Mouse (Mus musculus) left cerebral cortex, adult 18-20 months (tissue): ENCODE results near the gene Aimp2. TPM values are rescaled to one million over a fixed set of nuclear protein-coding genes. Genes with fewer than 3 reads are reported as not detected.

ENCODE experiments used
- DNase-seq, 2 experiments: peaks; one replicate each; pipeline ENCODE4 v3.0.0; 2021 to 2022; ENCODE audit warnings: low spot score in 2 of 2, mixed read lengths in 1 of 2
- long read RNA-seq, 2 experiments: library from polyadenylated mRNA; stranded (forward); transcript quantifications; one replicate each; pipeline ENCODE4 v2.0.0; 2021
- total RNA-seq, 2 experiments: library from RNA; stranded (reverse); gene quantifications; 2 replicates each; pipeline ENCODE4 v1.2.3; 2021

Aimp2 gene
- total RNA-seq: 10 to 100 TPM; 33.9 to 37.8 TPM
- long read RNA-seq, experiment 1, transcript Aimp2-202 (4 exons, 1,073 nt): minor isoform, 14 of 43 reads
- long read RNA-seq, experiment 1, transcript Aimp2-201 (4 exons, 1,185 nt): major isoform, 24 of 43 reads
- long read RNA-seq, experiment 1, partial matches to known transcripts: 2 of 43 reads
- long read RNA-seq, experiment 1, other reads (novel, unspliced or antisense): 3 of 43 reads
- long read RNA-seq, experiment 2, transcript Aimp2-201 (4 exons, 1,185 nt): major isoform, 19 of 35 reads
- long read RNA-seq, experiment 2, transcript Aimp2-202 (4 exons, 1,073 nt): minor isoform, 13 of 35 reads
- long read RNA-seq, experiment 2, partial matches to known transcripts: 2 of 35 reads
- long read RNA-seq, experiment 2, other reads (novel, unspliced or antisense): 1 of 35 reads

DNA sequence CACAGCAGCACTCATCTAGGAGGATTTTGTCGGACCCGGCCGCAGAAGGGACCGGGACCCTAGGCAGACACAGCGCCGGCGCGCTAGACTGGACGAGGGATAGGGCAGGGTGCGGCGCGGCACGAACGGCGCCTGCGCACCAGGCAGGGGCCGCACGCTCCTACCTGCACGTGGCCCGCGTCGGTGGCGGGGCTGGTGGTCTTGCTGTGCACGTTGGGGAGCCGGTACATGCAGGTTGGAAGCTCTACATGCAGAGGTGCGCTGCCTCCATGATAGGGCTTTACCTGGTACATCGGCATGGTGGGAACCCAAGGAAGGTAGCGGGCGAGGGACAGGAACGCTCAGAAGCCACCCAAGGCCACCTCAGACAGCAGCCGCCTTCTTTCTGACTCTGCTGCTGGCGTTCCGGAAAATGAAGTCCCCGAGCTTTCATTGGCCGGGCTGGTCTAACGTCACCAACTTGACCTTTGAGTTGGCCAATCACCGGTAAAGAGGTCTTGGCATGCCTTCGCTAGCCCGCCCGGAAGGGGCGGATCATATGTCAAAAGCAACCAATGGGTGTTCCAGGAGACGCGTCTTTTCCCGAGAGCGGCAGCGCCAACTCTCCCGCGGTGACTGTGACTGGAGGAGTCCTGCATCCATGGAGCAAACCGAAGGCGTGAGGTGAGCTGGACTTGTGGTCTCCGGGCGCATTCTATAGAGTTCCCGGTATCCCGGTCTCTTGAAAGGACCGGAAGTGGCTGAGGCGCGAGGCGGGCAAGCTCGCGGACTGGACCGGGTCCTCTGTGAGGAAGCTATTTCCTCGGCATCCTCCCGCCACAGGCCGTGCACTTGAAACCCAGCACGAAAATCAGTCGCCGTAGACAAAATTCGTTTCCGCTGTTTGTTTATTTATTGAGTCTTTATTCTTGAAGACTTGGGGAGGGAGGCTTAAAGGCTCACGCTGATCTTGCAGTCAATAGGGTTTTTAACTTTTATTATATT lies at the start of gene Aimp2, which contains the start of gene Pms2:
Gene Aimp2 (minus strand): TSS at position 431 of the 984 bp plus-strand sequence.
Gene Pms2 (plus strand): TSS at position 548 of the 984 bp plus-strand sequence.
- peak; percentile 94 to 97 for DNase-seq

DNA sequence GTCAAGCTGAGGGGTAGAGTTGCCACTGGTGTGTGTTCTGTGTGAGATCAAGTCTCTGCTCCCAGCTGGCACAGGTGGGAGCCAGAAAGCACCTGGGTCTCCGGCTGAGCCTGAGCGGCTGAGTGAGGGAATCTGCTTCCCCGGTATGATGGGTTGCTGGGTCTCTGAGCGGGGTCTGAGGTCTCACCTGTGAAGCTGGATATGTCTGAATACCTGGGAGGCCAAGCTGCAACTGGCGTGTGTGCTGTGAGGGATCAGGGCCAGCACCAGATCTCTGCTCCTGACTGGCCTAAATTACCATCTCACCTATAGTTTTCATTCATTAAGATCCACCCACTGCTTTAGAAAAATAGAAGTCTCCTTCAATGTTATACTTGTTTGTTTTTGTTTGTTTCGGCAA lies 47.5 kb upstream of the Aimp2 start:
- DNase-seq: no peak

DNA sequence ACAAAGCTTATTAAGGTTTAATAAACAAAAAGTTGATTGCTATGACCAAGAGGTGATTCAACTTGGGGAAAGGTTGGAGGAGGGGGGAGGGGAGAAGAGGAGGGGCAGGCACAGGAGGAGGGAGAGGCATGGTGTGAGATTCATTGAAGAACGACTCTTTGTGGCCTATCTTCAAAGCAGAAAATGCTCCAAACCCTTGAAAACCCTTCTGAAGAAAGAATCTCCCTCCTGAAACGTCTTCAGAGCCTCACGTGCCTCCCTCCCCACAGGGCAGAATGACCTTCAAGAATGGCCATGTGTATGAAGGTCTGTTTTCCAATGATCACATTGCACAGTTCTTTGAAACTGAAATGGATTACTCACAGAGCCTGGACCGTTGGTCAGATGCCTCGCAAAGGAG lies 40.4 kb upstream of the Aimp2 start:
- DNase-seq: no peak

DNA sequence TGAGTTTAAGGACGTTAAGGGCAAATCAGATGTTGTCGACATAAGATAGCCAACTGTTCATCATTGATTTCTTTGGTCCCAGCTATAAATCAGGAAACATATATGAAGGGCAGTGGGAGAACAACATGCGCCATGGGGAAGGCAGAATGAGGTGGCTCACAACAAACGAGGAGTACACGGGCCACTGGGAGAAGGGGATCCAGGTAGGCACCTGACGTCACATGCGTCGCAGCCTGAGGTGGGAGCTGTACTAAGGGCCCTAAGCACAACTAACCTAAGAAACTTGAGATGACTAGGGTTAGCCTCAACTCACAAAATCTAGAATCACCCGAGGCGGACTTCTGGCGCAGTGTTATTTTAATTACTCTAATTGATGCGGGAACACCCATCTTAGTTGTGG lies 38.7 kb upstream of the Aimp2 start:
- DNase-seq: no peak

DNA sequence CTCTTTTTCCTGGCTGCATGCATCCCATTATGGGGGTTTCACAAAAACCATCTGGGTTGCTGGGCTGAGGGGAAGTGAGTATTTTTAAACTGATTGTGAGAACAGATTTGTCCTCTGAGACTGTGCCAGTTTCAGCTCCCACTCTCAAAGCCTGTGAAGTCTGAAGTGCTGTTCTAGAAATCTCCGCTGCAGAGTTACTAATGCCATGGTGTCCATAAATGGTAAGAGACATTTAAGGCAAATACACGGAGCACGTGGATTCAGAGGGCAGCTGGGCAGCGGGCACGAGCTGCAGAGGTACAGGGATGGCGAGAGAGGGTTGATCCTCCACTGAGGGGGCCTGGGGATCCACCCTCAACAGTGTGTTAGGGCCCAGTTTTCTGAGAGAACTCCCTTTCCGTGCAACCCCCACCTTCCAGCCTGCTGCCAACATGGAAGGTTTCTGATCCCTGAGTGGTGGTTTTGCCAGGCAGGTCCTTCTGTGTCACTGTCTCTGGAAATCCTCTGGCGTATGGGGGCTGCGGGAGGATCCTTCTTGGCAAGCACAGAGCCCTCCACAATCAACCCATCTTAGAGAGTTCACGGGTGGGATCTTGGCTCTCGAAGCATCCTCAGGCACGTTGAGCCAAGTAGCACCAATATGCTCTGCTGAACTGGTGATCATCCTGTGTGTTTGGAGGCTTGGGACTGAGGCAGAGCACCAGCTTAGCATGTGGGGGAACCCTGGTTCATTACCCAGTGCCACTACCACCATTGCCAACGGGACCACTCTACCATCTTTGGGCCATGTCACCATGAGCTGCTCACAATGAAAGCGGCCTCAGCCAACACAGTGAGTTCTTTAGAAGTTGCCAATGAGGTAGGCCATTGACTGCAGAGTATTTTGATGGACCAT lies 33.8 kb upstream of the Aimp2 start:
- DNase-seq: peak; percentile 76 to 83

DNA sequence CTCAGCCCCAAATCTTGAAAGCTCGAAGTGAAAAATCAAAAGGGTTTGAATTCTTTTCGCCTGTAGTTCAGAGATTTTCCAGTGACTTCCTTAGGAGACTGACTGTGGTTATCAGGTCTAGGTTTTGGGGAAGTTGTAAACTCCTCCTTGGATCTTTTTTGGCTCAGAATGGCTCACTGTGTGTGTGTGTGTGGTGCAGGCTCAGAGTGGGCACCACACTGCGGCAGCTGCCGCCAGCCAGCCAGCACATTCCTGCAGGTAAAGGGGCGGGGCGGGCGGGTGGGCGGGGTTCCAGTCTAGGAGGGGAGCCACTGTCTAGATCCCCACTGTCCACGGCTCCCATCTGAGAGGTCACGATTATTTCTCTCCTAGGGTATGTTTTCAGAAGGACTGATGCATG lies 31.9 kb upstream of the Aimp2 start:
- DNase-seq: no peak

DNA sequence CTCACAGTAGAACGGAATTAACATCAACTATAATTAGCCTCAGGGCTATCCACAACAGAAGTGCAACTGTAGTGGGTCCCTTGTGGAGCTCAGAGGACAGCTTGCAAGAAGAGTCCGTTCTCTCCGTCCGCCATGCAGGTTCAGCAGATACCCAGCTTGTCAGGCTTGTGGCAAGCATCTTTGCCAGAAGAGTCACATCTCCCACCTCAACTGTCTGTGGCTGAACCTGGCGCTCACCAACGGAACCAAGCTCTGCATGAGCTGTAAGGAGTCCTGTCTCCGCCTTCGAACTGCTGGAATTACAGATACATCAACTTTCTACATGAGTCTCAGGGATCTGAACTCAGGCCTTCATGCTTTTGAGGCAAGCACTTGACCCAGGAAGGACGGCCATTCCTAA lies 26.5 kb upstream of the Aimp2 start:
- no peak for DNase-seq

DNA sequence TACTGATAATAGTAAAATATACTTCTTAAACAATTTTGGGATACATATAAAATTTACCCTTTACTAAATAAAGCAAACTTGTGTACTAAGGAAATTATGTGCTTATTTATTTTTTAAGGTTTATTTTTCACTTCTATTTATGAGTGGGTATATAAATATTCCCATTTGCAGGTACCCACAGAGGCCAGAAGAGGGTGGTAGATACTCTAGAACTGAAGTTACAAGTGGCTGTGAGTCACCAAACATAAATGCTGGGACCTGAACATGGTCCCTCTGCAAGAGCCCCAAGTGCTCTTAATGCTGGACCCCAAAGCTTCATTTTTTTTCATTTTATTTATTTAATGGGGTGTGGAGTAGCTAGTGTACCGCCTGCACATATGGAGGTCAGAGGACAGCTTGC lies 24.2 kb upstream of the Aimp2 start:
- DNase-seq: no peak

DNA sequence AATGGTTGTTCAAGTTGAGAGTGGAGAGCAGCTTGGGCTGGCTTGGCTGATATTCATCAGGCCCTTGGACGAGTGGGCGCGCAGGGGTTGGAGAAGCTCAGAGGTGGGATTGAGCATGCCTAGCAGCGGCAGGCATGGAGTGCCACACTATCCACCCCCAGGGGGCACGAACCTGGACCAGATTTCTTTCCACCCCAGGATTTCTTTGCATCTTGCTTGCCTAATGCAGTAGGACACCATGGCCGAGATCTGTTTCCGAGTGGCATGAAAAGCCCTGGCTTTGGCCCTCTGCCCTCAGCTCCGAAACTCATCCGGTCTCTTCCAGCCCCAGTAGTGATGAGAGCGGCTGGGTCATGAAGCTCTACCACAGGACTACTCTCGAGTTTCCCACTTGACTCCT lies 23.8 kb upstream of the Aimp2 start:
- no peak for DNase-seq

DNA sequence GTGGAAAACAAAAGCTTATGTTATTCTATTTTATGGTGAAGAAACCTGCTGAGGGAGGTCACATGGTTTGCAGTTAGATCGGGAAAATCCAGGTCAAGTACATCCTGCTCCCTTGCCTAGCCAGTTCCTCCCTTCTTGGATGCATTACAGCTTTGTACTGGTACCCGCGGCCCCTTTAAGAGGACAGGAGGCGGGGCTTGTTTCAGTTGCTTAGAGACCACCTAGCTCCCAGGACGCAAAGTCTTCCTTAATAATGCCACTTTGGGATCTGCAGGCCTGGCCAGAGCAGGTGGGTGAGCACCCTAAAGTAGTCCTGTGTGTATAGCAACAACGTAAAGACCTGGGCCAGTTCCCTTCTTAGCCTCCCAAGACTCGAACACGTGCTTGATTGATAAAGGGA lies 23.2 kb upstream of the Aimp2 start, which contains the start of gene Rsph10b:
Gene Rsph10b (plus strand): TSS at position 205 of the 400 bp plus-strand sequence.
- no peak for DNase-seq

DNA sequence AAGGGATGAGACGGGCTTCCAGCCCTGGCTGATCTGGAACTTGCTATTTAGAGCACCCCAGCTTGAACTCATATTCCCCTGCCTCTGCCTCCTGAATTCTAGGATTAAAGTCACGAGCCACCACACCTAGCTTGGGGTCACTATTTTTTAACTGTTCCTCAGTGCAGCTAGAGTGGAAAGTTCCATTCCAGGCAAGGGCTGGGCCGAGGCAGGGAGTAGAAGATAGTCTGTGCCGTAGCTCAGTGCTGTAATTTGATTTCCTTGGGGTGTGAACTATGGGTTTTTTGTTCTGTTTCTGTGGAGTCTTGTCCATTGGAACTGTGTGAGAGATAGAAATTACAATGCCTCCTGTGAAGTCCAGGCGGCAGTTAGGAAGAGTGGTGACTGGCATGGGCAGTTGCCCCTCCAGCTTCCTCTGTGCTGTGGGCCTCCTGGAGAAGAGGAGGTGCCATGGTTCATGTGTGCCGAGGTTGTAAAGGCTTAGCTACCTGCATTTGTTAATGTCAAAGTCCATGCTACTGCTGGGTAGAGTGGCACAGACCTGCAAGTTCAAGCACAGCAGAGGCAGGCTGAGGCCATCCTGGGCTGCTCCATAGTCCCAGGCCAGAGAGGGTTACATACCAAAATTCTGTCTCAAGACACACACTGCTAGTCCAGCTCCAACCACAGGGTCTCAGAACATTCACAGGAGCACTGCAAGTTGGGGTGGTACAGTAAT lies 22.4 kb upstream of the Aimp2 start:
- DNase-seq: no peak

DNA sequence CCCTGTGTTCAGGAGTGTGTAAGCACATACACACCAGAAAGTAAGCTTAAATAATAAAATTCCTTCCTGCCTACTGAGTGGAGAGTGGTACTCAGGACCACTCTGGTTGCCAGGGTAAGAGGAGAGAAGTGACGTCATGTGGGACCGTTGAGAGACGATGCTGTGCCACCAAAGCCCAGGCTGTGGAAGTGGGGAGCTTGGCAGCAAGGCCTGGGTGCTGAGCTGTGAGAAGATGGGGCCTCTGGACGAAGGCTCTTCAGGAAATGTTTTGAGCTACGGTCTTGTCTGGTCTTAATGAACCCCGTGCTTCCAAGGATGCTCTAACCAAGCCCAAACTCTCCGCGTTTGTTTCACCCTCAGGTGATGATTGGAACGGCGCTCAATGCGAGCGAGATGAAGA lies 21.0 kb upstream of the Aimp2 start:
- DNase-seq: no peak

DNA sequence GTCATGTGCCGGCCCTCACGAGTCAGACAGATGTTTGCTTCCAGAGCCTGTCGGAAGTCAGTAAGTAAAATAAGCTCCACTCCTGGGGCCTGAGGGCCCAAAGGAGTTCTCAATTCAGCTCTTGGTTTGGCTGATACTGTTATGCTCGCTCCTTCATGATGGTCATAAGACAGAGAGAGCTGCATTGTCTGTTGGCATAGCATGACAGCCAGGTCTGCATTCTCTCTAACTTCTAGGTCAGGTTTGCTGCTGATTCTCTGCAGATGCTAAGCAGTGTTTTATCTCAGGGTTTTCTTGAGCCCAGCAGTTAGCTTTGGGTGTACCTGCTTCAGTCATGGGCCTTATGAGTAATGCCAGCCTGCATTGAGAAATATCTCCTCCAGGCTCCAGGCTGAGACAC lies 19.6 kb upstream of the Aimp2 start:
- DNase-seq: no peak

DNA sequence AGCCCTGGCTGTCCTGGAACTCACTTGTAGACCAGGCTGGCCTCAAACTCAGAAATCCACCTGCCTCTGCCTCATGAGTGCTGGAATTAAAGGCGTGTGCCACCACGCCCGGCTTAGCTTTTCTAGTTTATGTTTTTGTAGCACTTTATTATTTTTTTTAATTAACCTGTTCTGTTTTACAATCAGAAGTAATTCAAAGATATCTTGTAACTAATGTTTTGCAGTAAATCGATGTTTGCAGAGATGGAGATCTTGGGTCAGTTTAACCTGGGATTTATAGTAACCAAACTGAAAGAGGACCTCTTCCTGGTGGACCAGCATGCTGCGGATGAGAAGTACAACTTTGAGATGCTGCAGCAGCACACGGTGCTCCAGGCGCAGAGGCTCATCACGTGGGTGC lies 18.2 kb upstream of the Aimp2 start, which contains the start of gene Gm42421:
Gene Gm42421 (plus strand): TSS at position 301 of the 400 bp plus-strand sequence.
- DNase-seq: no peak

DNA sequence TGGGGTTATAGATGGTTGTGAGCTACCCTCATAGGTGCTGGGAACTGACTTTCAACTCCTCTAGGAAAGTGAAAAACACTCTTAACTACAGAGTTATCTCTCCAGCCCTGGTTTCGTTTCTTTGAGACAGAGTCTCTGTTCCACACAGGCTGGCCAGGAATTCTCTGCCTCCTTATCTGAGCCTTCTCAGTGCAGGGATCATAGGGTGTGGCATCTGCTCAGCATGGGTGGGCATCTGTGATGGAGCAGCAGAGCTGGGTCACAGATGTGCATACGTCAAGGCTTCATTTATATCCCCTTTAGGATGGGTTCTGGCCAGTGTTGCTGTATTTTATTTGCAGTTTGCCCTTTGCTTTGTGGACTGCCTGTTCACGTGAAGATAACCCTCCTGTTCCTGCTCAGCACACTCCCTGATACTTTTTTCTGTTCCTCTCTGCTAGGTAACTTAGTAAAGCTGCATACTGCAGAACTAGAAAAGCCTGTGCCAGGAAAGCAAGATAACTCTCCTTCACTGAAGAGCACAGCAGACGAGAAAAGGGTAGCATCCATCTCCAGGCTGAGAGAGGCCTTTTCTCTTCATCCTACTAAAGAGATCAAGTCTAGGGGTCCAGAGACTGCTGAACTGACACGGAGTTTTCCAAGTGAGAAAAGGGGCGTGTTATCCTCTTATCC lies 15.3 kb upstream of the Aimp2 start:
- no peak for DNase-seq

DNA sequence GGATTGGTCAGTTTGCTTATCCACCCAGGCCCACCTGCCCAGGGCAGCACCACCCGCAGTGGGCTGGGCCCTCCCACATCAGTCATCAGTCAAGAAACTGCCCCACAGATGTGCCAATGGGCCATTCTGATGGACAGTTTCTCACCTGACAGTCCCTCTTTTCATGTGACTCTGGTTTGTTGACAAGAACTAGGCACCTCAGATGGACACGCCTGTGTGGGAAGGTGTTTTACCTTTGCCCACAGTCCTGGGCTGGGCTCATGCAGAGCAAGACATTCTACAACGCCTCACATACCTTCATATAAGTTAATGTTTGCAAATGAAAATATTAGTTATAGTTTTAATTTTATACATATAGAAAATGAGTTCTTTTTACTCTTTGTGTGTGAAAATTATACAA lies 8.5 kb upstream of the Aimp2 start:
- no peak for DNase-seq

DNA sequence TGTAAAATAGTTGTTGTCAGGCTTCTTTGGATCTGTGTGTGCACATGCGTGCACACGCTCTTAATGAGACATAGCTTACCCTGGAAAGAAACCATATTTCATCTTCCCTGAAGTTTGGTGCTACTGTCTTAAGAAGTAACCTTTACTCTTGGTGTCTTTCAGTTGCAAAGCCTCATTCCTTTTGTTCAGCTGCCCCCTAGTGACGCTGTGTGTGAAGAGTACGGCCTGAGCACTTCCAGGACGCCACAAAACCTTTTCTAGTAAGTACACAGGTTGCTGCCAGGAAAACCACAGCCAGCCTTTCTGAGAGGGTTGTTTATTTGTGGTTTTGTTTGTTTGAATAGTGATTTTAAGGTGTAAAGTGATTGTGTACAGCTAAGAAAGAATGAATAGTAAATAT lies 7.8 kb upstream of the Aimp2 start:
- DNase-seq: no peak

DNA sequence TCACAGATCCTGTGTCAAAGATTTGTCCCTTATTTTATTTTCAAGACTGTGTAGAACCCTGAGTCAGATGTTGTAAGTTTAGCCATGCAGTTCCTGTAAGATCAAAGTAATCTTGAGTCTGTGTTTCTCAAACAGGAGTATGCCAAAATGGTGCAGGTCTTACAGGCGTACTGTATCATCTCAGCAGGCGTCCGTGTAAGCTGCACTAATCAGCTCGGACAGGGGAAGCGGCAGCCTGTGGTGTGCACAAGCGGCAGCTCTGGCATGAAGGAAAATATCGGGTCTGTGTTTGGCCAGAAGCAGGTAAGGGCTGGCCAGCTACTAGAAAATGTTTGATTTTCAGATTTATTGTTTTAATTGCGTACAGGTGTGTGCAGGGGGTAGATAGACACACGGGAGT lies 6.6 kb upstream of the Aimp2 start:
- DNase-seq: no peak

DNA sequence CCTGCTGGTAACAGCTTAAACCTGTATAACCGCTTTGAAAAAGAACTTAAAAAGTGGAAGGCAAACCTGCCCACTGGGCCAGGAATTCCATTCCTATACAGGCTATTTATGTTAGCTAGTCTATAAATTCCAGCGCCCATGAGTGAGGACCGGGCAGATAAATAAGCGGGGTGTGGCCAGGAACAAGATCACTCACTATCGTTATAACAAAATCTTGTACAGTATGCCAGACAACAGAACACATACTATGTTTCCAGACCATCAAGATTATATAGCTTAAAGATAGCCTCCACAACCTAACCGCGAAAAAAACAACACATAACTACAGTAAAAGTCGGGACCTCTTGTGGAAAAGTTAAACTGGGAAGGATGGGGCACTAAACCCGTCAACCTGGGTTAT lies 721 bp downstream of the Aimp2 start:
- no peak for DNase-seq

DNA sequence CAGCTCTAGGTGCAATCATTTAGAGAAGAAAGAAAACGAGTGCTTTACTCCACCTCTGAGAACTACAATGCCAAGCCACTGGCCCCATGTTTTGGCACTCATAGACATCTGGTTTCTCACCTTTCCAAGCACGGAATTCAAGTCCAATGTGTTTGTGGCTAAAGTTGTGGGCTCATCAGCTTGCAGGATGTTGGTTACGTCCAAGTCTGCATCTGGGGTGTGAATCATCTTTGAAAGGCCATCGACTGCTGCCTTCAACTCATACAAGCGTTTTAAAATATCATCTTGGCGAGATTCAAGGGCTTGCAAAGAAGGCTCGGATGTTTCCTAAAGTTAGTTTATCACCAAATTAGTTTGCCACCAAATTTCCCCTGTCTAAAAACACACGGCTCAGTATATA lies 3.2 kb downstream of the Aimp2 start:
- no peak for DNase-seq
